Mouse (Mus musculus) G1E (cell line): ENCODE measurements around the gene Kdm4a.

ENCODE experiments used
- CTCF ChIP-seq: IDR thresholded peaks from 2 replicates; pipeline ENCODE4 v1.5.1; 2012; ENCODE audit warnings: low read depth, low read length, inconsistent platforms, mixed read lengths
- GATA1 ChIP-seq: IDR thresholded peaks from 2 replicates; pipeline ENCODE4 v1.6.1; 2012; ENCODE audit warnings: borderline replicate concordance, low read length, inconsistent platforms, mixed read lengths
- GATA2 ChIP-seq: IDR thresholded peaks from 2 replicates; pipeline ENCODE4 v1.6.1; 2012; ENCODE audit warnings: low read depth, low read length, inconsistent platforms, borderline replicate concordance
- POLR2AphosphoS5 ChIP-seq: IDR thresholded peaks from 2 replicates; pipeline ENCODE4 v1.6.1; 2012; ENCODE audit warnings: low read depth, low read length, inconsistent platforms; ENCODE audit not compliant: insufficient replicate concordance

- TF ChIP-seq CTCF (no peak), POLR2AphosphoS5 (no peak), GATA1 (no peak), GATA2 (no peak)
Measured at GRCm38 (mm10) chr4:118147090-118147489, 32.8 kb downstream of the Kdm4a start.
